Mouse (Mus musculus) limb, embryonic 14.5 days (tissue): ENCODE data around the gene Ptprg. TPM values are rescaled to one million over a fixed set of nuclear protein-coding genes. Genes with fewer than 3 reads are reported as not detected.

Experiments used
- ATAC-seq: fragments of 200-750 bp; cut with Nextera tagmentation; 2 replicates; pipeline ENCODE4 v1.8.0; 2017; ENCODE audit warnings: low read depth, moderate number of reproducible peaks, moderate TSS enrichment; ENCODE audit not compliant: low FRiP score
- DNase-seq: peaks from one replicate; pipeline ENCODE4 v3.0.0-alpha.2; 2015; ENCODE audit warnings: low spot score
- H3K27ac ChIP-seq: fragments of 300-500 bp; sonication (generic); replicated peaks from 2 replicates; pipeline ENCODE4 v1.5.1; 2014; ENCODE audit warnings: low read depth, mild to moderate bottlenecking, low read length, moderate library complexity, mixed read lengths
- H3K27me3 ChIP-seq: fragments of 300-500 bp; sonication (generic); 2 replicates; pipeline ENCODE4 v1.6.1; 2014; ENCODE audit warnings: low read length, mixed read lengths; ENCODE audit not compliant: control insufficient read depth, insufficient read depth
- H3K36me3 ChIP-seq: fragments of 300-500 bp; sonication (generic); 2 replicates; pipeline ENCODE4 v1.6.1; 2014; ENCODE audit warnings: mild to moderate bottlenecking, low read length, moderate library complexity, mixed read lengths; ENCODE audit not compliant: control insufficient read depth, insufficient read depth
- H3K4me1 ChIP-seq: fragments of 300-500 bp; sonication (generic); 2 replicates; pipeline ENCODE4 v1.6.1; 2014; ENCODE audit warnings: antibody characterized with exemption, low read length, mixed read lengths; ENCODE audit not compliant: control insufficient read depth, insufficient read depth
- H3K4me2 ChIP-seq: fragments of 300-500 bp; sonication (generic); replicated peaks from 2 replicates; pipeline ENCODE4 v1.6.1; 2014; ENCODE audit warnings: low read depth, mild to moderate bottlenecking, low read length, moderate library complexity; ENCODE audit not compliant: severe bottlenecking
- H3K4me3 ChIP-seq: fragments of 300-500 bp; sonication (generic); replicated peaks from 2 replicates; pipeline ENCODE4 v1.5.1; 2014; ENCODE audit warnings: low read length
- H3K9ac ChIP-seq: fragments of 300-500 bp; sonication (generic); 2 replicates; pipeline ENCODE4 v1.6.1; 2014; ENCODE audit warnings: mild to moderate bottlenecking, low read depth, low read length, moderate library complexity; ENCODE audit not compliant: severe bottlenecking
- H3K9me3 ChIP-seq: fragments of 300-500 bp; sonication (generic); 2 replicates; pipeline ENCODE4 v1.6.1; 2016; ENCODE audit warnings: low read length; ENCODE audit not compliant: control insufficient read depth
- POLR2A ChIP-seq: fragments of 200-500 bp; IDR thresholded peaks from 2 replicates; pipeline ENCODE4 v1.8.0; 2012; ENCODE audit warnings: inconsistent platforms, mild to moderate bottlenecking, moderate library complexity, borderline replicate concordance; ENCODE audit not compliant: insufficient read depth, insufficient read length; ENCODE audit errors: extremely low read depth
- WGBS: fragments of 180-500 bp; shearing (Covaris S2); extraction: QIAGEN DNeasy Blood & Tissue Kit; methylation state at CpG from one replicate; pipeline ENCODE4 v1.1.7; 2014; 5-methylcytosine and 5-hydroxymethylcytosine counted together
- polyA plus RNA-seq, 2 experiments: library from polyadenylated mRNA; depleted of rRNA in 1 of 2; stranded (reverse) in 1 of 2; unstranded in 1 of 2; fragments of >200 nt; fragmentation: Nextera tagmentation in 1 of 2; extraction: Ambion mirVana in 1 of 2; gene quantifications; 2 replicates each; pipeline versions ENCODE4 v1.2.1 to v1.2.3; 2012 to 2014

Gene Ptprg
- polyA plus RNA-seq, 2 experiments: 25.5 to 28.6 TPM

DNA sequence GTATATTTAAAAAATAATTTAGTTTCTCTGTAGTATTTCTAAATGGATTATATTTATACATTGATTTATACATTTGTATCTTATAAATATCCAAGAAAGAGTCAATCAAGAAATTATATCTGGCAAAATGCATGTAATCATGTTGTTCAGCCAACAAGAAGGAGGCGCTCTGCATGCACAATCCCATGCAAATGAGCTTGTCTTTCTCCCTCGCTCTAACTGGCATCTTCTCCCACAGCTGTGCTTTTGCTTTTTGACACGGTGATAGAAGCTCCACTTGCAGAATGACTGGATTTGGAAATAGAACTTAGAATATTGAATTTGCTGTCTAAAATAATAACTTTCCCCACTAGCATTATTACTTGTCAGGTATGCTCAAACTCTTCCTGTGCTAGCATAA, 240.5 kb downstream of the Ptprg start:
- Histone ChIP-seq H3K4me2 (no peak overlapping the region), H3K4me1 (no peaks in the 10 kb centered on the region; the same call in 1 of the 2 replicates), H3K27me3 (no peaks in the 10 kb centered on the region), H3K9me3 (no peaks in the 10 kb centered on the region), H3K4me3 (no peak overlapping the region), H3K27ac (no peak overlapping the region), H3K9ac (no peak overlapping the region), H3K36me3 (no peaks in the 10 kb centered on the region)
- ATAC-seq (no peak), DNase-seq (no peak)
- no peak for TF ChIP-seq POLR2A
- 82% methylated on average over 3 of the region's 3 CpGs for WGBS

DNA sequence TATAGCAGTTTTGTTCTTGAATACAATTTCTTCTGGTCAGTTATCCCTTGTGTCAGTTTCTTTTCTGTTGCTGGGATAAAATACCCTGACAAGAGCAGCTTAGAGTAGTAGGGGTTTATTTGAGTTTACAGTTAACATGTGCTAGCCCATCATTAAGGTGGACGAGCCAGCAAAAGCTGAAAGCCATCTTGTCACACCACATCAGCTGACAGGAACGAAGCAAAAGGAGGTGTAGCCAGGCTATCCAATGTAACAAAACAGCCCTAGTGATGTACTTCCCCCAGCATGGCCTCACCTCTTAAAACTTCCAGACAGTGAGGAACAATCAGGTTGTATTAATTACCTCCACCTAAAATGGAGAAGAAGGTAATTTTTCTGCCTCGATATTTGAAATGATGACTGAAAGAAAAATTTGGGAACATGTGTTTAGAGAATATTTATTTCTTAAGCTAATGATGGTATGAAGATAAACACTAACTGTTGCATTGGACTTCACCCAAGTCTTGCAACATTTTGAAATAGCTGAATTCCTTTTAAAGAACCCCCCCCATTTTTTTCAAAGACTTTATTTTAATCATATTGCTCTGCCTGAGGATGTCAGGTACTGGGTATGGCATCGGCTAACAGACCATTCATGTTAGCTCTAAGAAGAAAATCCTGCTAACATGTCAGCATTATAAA, 249.2 kb downstream of the Ptprg start:
- DNase-seq (no peak), ATAC-seq (no peak)
- no peak for TF ChIP-seq POLR2A

DNA sequence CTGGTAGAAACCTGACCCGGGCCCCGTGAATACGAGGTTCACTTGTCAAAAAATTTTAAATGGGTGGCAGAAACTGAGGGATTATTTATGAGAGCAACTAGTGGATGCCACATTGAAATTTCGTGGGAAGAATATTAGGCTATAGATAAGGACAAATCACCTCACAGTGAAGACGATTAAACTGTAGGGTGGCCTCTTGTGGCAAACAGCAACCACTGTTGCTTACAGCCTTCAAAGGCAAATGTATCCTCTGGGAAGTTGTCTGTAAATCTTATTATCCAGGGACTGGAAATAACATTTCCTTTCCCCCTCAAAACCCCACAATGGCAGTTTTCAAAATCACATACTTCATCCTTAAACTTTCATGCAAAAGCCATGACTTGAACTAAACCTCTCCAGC, 253.3 kb downstream of the Ptprg start:
- ATAC-seq: no peak
- Histone ChIP-seq H3K36me3 (no peaks in the 10 kb centered on the region), H3K4me2 (no peak overlapping the region), H3K4me1 (peaks cover 17% of the 10 kb centered on the region), H3K4me3 (no peak overlapping the region), H3K27me3 (no peaks in the 10 kb centered on the region), H3K9ac (no peak overlapping the region), H3K27ac (no peak overlapping the region), H3K9me3 (no peaks in the 10 kb centered on the region)
- DNase-seq: no peak
- 24% methylated on average over 5 of the region's 5 CpGs for WGBS
- TF ChIP-seq POLR2A: no peak

More for the DNA sequence above, 249.2 kb downstream of the Ptprg start:
- Histone ChIP-seq H3K36me3 (no peaks in the 10 kb centered on the region), H3K4me2 (no peak overlapping the region), H3K27me3 (no peaks in the 10 kb centered on the region), H3K4me3 (no peak overlapping the region), H3K9me3 (no peaks in the 10 kb centered on the region), H3K27ac (no peak overlapping the region), H3K4me1 (no peaks in the 10 kb centered on the region; the same call in 1 of the 2 replicates), H3K9ac (no peak overlapping the region)
- 67% methylated on average over 4 of the region's 4 CpGs for WGBS

- no peak for TF ChIP-seq POLR2A
- no peak overlapping the region for H3K4me3 ChIP-seq
- H3K4me1 ChIP-seq: peaks cover 17% of the 10 kb centered on the region
- H3K9me3 ChIP-seq: no peaks in the 10 kb centered on the region
- H3K9ac ChIP-seq: no peak overlapping the region
- H3K27me3 ChIP-seq: no peaks in the 10 kb centered on the region
- ATAC-seq: no peak
- 68% methylated on average over 4 of the region's 4 CpGs for WGBS
- no peaks in the 10 kb centered on the region for H3K36me3 ChIP-seq
- no peak for DNase-seq
- no peak overlapping the region for H3K27ac ChIP-seq
- H3K4me2 ChIP-seq: no peak overlapping the region
Observed at GRCm38 (mm10) chr14:11807465-11807864, 254.1 kb downstream of the Ptprg start.

- 67% methylated on average over 7 of the region's 7 CpGs for whole genome bisulfite sequencing
- ATAC-seq (no peak), DNase-seq (no peak)
- peaks cover 17% of the 10 kb centered on the region for H3K4me1 ChIP-seq
- H3K4me3 ChIP-seq: no peak overlapping the region
- no peak overlapping the region for H3K9ac ChIP-seq
- no peaks in the 10 kb centered on the region for H3K9me3 ChIP-seq
- H3K27me3 ChIP-seq: no peaks in the 10 kb centered on the region
- H3K4me2 ChIP-seq: no peak overlapping the region
- no peaks in the 10 kb centered on the region for H3K36me3 ChIP-seq
- no peak for TF ChIP-seq POLR2A
- no peak overlapping the region for H3K27ac ChIP-seq
Observed at GRCm38 (mm10) chr14:11811142-11811761, 257.9 kb downstream of the Ptprg start.
